Mouse (Mus musculus) liver, adult 2 months (tissue): ENCODE data around the gene Gas2l1. TPM values are rescaled to one million over a fixed set of nuclear protein-coding genes. Genes with fewer than 3 reads are reported as not detected.
A peak's percentile ranks its signal among the peaks of the same experiment; 100 is the strongest.

Source experiments
- DNase-seq: peaks from one replicate; pipeline ENCODE4 v3.0.0-alpha.2; 2011; ENCODE audit warnings: low read depth, low spot score; ENCODE audit errors: extremely low read depth
- H3K27ac ChIP-seq: fragments of 200-500 bp; replicated peaks from 2 replicates; pipeline ENCODE4 v1.5.1; 2012; ENCODE audit warnings: low read depth, mild to moderate bottlenecking, control low read depth, inconsistent platforms, low read length; ENCODE audit not compliant: insufficient read depth
- H3K27me3 ChIP-seq: fragments of 200-500 bp; 2 replicates; pipeline ENCODE4 v1.6.1; 2012; ENCODE audit warnings: mild to moderate bottlenecking, moderate library complexity, low read length, inconsistent platforms; ENCODE audit not compliant: control insufficient read depth, insufficient read depth
- H3K36me3 ChIP-seq: fragments of 200-500 bp; 2 replicates; pipeline ENCODE4 v1.6.1; 2012; ENCODE audit warnings: low read length, inconsistent platforms; ENCODE audit not compliant: control insufficient read depth, insufficient read depth
- H3K4me1 ChIP-seq: fragments of 200-500 bp; 2 replicates; pipeline ENCODE4 v1.6.1; 2011; ENCODE audit warnings: low read length; ENCODE audit not compliant: control insufficient read depth, insufficient read depth
- H3K4me3 ChIP-seq: fragments of 200-500 bp; 2 replicates; pipeline ENCODE4 v1.5.1; 2011; ENCODE audit warnings: low read depth, mild to moderate bottlenecking, control low read depth, low read length, moderate library complexity; ENCODE audit not compliant: insufficient read depth
- H3K79me2 ChIP-seq: fragments of 200-500 bp; 2 replicates; pipeline ENCODE4 v1.6.1; 2012; ENCODE audit warnings: inconsistent platforms, mild to moderate bottlenecking, low read length, moderate library complexity; ENCODE audit not compliant: control insufficient read depth, insufficient read depth
- H3K9ac ChIP-seq: fragments of 200-500 bp; 2 replicates; pipeline ENCODE4 v1.6.1; 2012; ENCODE audit warnings: low read depth, mild to moderate bottlenecking, control low read depth, inconsistent platforms, low read length
- CTCF ChIP-seq: fragments of 200-500 bp; IDR thresholded peaks from 2 replicates; pipeline ENCODE4 v1.5.1; 2011; ENCODE audit warnings: low read depth, low read length, control low read depth
- POLR2A ChIP-seq: fragments of 200-500 bp; IDR thresholded peaks from 2 replicates; pipeline ENCODE4 v1.6.1; 2011; ENCODE audit warnings: low read length, control low read depth; ENCODE audit not compliant: insufficient read depth; ENCODE audit errors: extremely low read depth
- WGBS: fragments of 180-500 bp; shearing (Covaris S2); methylation state at CpG from one replicate; pipeline ENCODE4 v1.1.7; 2018; 5-methylcytosine and 5-hydroxymethylcytosine counted together
- polyA plus RNA-seq: library from polyadenylated mRNA; depleted of rRNA; stranded (reverse); fragments of >200 nt; gene quantifications from 2 replicates; pipeline ENCODE4 v1.2.3, GENCODE M21; 2012; rRNA removed
- total RNA-seq: library from RNA; depleted of rRNA; stranded (reverse); fragments of >200 nt; gene quantifications from 2 replicates; pipeline ENCODE4 v1.2.3, GENCODE M21; 2014; rRNA removed

The Gas2l1 gene
- total RNA-seq (3.1 and 7.3 TPM in 2 replicates), polyA plus RNA-seq (25.4 and 25.8 TPM in 2 replicates)

DNA sequence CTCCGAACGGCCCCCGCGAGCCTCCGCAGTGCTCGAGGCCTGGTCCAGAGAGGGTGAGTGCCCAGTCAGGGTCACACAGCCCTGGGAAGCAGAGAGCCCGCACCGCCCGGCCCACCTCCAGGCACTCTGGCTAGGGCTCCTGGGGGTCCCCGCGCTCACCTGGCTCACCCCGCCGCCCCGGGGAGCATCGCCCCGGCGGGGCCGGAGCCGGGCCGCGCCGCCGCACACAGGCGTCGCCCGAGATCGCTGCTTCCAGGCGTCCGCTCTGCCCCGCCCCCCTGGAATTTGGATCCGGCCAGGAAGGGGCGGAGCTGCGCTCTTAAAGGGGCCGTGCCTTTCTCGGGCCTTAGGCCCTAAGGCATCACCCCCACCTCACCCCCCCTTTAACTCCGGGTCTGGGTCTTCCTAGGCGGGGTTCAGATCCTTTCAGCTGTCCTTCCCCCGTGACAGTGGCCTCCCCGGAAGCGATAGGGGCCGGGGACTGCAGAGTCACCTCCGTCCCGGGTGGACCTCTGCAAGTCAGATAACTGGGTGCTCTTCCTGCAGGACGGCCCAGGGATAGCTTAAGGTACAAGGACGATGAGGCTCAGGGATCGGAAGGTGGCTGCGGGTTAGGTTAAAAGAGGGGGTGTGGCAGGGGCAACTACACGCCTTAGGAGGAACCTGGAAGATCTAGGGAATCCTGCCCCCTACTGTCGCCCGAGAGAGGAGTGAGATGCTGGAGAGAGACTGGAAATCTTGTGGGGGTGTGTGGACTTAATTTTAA, at the start of gene Gas2l1:
Gene Gas2l1 (minus strand): TSS at position 272 of the 766 bp plus-strand sequence.
- Histone ChIP-seq H3K4me3 (peak within 1 kb of the TSS; percentile 88), H3K9ac (peak within 1 kb of the TSS; percentile 83), H3K27me3 (no peaks in the 10 kb centered on the region), H3K27ac (peak within 1 kb of the TSS; percentile 55), H3K36me3 (peaks cover 7% of the 10 kb centered on the region), H3K79me2 (peaks cover 8% of the 10 kb centered on the region; the same call in 1 of the 2 replicates), H3K4me1 (peaks cover 24% of the 10 kb centered on the region)
- TF ChIP-seq POLR2A (0 out of 2 replicates have a peak, but pooled peaks have one; percentile 30), CTCF (peak; percentile 72)
- DNase-seq, result peak; percentile 63
- WGBS, result under 1% methylated on average over 50 of the region's 50 CpGs

GRCm38 (mm10) chr11:5113645-5114044, 48.5 kb upstream of the Gas2l1 start:
- H3K27me3 ChIP-seq, result no peaks in the 10 kb centered on the region
- H3K79me2 ChIP-seq, result no peaks in the 10 kb centered on the region
- DNase-seq, result no peak
- WGBS, result 93% methylated on average over 7 of the region's 7 CpGs
- no peak overlapping the region for H3K4me3 ChIP-seq
- TF ChIP-seq CTCF (no peak), POLR2A (no peak)
- no peak overlapping the region for H3K27ac ChIP-seq
- no peak overlapping the region for H3K9ac ChIP-seq
- no peaks in the 10 kb centered on the region for H3K4me1 ChIP-seq
- no peaks in the 10 kb centered on the region for H3K36me3 ChIP-seq

GRCm38 (mm10) chr11:5109441-5109840, 44.3 kb upstream of the Gas2l1 start:
- H3K27ac ChIP-seq, result no peak overlapping the region
- TF ChIP-seq CTCF (no peak), POLR2A (no peak)
- 91% methylated on average over 8 of the region's 8 CpGs for WGBS

DNA sequence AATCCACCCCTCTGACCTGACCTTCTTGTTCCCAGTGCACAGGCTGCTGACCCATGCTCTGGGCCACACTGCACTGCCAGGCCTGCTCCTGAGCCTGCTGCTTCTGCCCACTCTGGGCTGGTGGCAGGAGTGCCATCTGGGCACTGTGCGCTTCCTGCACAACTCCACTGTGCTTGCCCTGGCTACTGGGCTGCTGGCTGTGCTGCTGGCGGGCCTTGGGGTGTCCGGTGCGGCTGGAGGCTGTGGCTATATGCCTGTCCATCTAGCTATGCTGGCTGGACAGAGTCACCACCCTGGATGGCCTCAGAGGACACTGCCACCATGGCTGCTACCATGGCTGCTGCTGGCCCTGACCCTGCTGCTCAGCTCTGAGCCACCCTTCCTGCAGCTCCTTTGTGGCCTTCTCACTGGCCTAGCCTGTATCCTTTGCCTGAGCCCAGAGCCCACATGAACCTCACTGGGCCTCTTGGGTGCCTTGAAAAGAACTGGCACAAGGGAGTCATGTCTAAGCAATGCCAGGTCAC, 38.9 kb upstream of the Gas2l1 start:
- peaks cover 6% of the 10 kb centered on the region; the same call in 1 of the 2 replicates for H3K4me1 ChIP-seq
- no peaks in the 10 kb centered on the region for H3K79me2 ChIP-seq
- H3K4me3 ChIP-seq, result no peak overlapping the region
- no peaks in the 10 kb centered on the region; the same call in 1 of the 2 replicates for H3K36me3 ChIP-seq
- DNase-seq, result no peak
- no peak overlapping the region for H3K27ac ChIP-seq
- no peak for TF ChIP-seq CTCF
- TF ChIP-seq POLR2A, result no peak
- WGBS, result 95% methylated on average over 4 of the region's 4 CpGs
- H3K27me3 ChIP-seq, result no peaks in the 10 kb centered on the region
- no peak overlapping the region for H3K9ac ChIP-seq

More at GRCm38 (mm10) chr11:5109441-5109840, 44.3 kb upstream of the Gas2l1 start:
- Histone ChIP-seq H3K79me2 (no peaks in the 10 kb centered on the region), H3K27me3 (no peaks in the 10 kb centered on the region), H3K4me3 (no peak overlapping the region), H3K36me3 (no peaks in the 10 kb centered on the region), H3K4me1 (no peaks in the 10 kb centered on the region), H3K9ac (no peak overlapping the region)
- no peak for DNase-seq

DNA sequence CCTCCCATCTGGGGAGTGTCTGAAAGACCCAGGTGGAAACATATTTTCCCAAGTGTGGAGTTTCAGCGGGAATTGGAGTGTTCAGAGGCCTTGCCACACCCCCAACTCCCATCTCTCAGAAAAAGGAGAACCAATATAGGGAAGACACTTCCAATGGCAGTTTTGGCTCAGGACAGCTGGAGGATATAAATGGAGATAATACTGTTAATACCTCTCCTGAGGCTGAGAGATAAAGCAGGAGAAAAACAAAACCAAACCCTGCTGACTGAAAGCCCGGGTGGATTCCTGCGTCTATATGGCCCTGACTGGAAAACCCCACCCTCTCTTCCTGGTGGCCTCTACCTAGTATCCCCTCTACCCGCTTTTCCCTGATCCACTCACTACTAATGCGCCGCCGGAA, 37.3 kb upstream of the Gas2l1 start:
- H3K4me3 ChIP-seq, result no peak overlapping the region
- WGBS, result 87% methylated on average over 7 of the region's 7 CpGs
- peaks cover 9% of the 10 kb centered on the region; the same call in 1 of the 2 replicates for H3K4me1 ChIP-seq
- no peaks in the 10 kb centered on the region for H3K27me3 ChIP-seq
- no peak overlapping the region for H3K27ac ChIP-seq
- no peak overlapping the region for H3K9ac ChIP-seq
- H3K36me3 ChIP-seq, result no peaks in the 10 kb centered on the region; the same call in 1 of the 2 replicates
- no peak for TF ChIP-seq CTCF
- TF ChIP-seq POLR2A, result no peak
- no peak for DNase-seq
- peaks cover 14% of the 10 kb centered on the region; the same call in 1 of the 2 replicates for H3K79me2 ChIP-seq
